Mouse (Mus musculus) Muller cell, postnatal 12 days (primary cell): ENCODE results near the gene Rab3b.

Experiments used
- DNase-seq: peaks from one replicate; pipeline ENCODE4 v3.0.0-alpha.2; 2015; ENCODE audit errors: inconsistent ontology term

The Rab3b gene

GRCm38 (mm10) chr4:108878963-108879822, at the start of gene Rab3b:
Gene Rab3b (plus strand): TSS chr4:108879063.
- peak; percentile 68 for DNase-seq

- peak; percentile 73 for DNase-seq
These were observed 48.2 kb upstream of the Rab3b start for GRCm38 (mm10) chr4:108830698-108831097.

- peak; percentile 97 for DNase-seq
These were observed 45.7 kb upstream of the Rab3b start, which contains the start of gene Btf3l4 for GRCm38 (mm10) chr4:108832916-108833827. Gene Btf3l4 (minus strand): TSS chr4:108833614.

GRCm38 (mm10) chr4:108833828-108834114, 45.1 kb upstream of the Rab3b start:
- no peak for DNase-seq

- DNase-seq: peak; percentile 94
These were observed 44.5 kb upstream of the Rab3b start, which contains the start of gene Txndc12 for GRCm38 (mm10) chr4:108834115-108834970. Gene Txndc12 (plus strand): TSS chr4:108834601.

GRCm38 (mm10) chr4:108834971-108835311, 43.9 kb upstream of the Rab3b start:
- no peak for DNase-seq

- peak; percentile 24 for DNase-seq
These were observed 43.4 kb upstream of the Rab3b start for GRCm38 (mm10) chr4:108835496-108835895.

- peak; percentile 77 for DNase-seq
These were observed 40.8 kb upstream of the Rab3b start for GRCm38 (mm10) chr4:108838031-108838430.

- no peak for DNase-seq
These were observed 36.8 kb upstream of the Rab3b start for GRCm38 (mm10) chr4:108841920-108842578.

- DNase-seq: no peak
These were observed 35.5 kb upstream of the Rab3b start for GRCm38 (mm10) chr4:108843336-108843735.

GRCm38 (mm10) chr4:108845824-108846569, 32.9 kb upstream of the Rab3b start:
- DNase-seq: no peak

- peak; percentile 79 for DNase-seq
These were observed 31.0 kb upstream of the Rab3b start, which contains the start of gene Kti12 for GRCm38 (mm10) chr4:108847715-108848504. Gene Kti12 (plus strand): TSS chr4:108847785.

- DNase-seq: no peak
These were observed 30.4 kb upstream of the Rab3b start, which contains the start of gene A730015C16Rik for GRCm38 (mm10) chr4:108848505-108848848. Gene A730015C16Rik (minus strand): TSS chr4:108848619.

GRCm38 (mm10) chr4:108866806-108867205, 12.1 kb upstream of the Rab3b start:
- DNase-seq: no peak

- DNase-seq: peak; percentile 65
These were observed 9.0 kb upstream of the Rab3b start for GRCm38 (mm10) chr4:108869730-108870374.

GRCm38 (mm10) chr4:108873746-108874145, 5.1 kb upstream of the Rab3b start:
- no peak for DNase-seq

- no peak for DNase-seq
These were observed 962 bp upstream of the Rab3b start for GRCm38 (mm10) chr4:108877901-108878300.

- no peak for DNase-seq
These were observed 5.0 kb downstream of the Rab3b start for GRCm38 (mm10) chr4:108883815-108884214.

GRCm38 (mm10) chr4:108887456-108887855, 8.6 kb downstream of the Rab3b start:
- DNase-seq: no peak
